Mouse (Mus musculus) lung, adult 2 months (tissue): ENCODE results near the gene Rab23.

Source experiments
- CTCF ChIP-seq: fragments of 200-500 bp; IDR thresholded peaks from 2 replicates; pipeline ENCODE4 v1.5.1; 2011; ENCODE audit warnings: mild to moderate bottlenecking, low read length, control low read depth; ENCODE audit not compliant: insufficient read depth
- POLR2A ChIP-seq: fragments of 200-500 bp; IDR thresholded peaks from 2 replicates; pipeline ENCODE4 v1.6.1; 2011; ENCODE audit warnings: low read depth, mild to moderate bottlenecking, control low read depth, low read length, borderline replicate concordance; ENCODE audit errors: extremely low read depth

- TF ChIP-seq POLR2A, result no peak
- TF ChIP-seq CTCF, result no peak
Observed at GRCm38 (mm10) chr1:33756258-33757032, 36.8 kb downstream of the Rab23 start.
